Mouse (Mus musculus): ENCODE measurements around the gene Khdc4. TPM values are rescaled to one million over a fixed set of nuclear protein-coding genes. Genes with fewer than 3 reads are reported as not detected.

Gene Khdc4
- polyA plus RNA-seq, 1 experiment from 2014 or later: 92.2 TPM

GRCm38 (mm10) chr3:88746871-88747231 lies 61.2 kb downstream of the Khdc4 start:
- ATAC-seq (ENCODE audit: low FRiP score, low TSS enrichment): no peak
- Histone ChIP-seq H3K27ac (ENCODE audit: low read length) (no peak overlapping the region), H3K27me3 (ENCODE audit: insufficient read depth, low read length) (no peaks in the 10 kb centered on the region), H3K9me3 (ENCODE audit: low read length) (peaks cover 21% of the 10 kb centered on the region), H3K9ac (replicated peaks; ENCODE audit: low read length) (no peak overlapping the region), H3K4me1 (ENCODE audit: insufficient read depth, low read length) (no peaks in the 10 kb centered on the region), H3K4me3 (ENCODE audit: low read length) (no peak overlapping the region), H3K36me3 (ENCODE audit: insufficient read depth, low read length) (peaks cover 19% of the 10 kb centered on the region), H3K4me2 (replicated peaks; ENCODE audit: low read depth, low read length) (no peak overlapping the region)
- 88% methylated on average over 4 of the region's 4 CpGs for WGBS

DNA sequence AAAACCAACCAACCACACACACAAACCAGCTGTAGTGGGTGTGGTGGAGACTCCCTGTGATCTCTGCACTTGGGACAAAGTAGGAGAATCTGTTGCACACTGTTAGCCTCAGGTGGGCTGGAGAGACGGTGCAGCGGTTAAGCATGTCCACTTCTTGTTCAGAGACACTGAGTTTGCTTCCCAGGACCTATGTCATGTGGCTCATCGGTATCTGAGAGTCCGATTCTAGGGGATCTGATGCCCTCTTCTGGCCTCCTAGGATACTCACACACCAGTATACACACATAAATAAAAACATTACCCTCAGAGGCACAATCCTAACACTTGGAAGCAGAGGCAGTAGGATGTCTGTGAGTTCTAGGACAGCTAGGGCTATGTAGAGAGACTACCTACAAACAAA lies 68.7 kb downstream of the Khdc4 start:
- ATAC-seq (ENCODE audit: low FRiP score, low TSS enrichment): no peak
- no peaks in the 10 kb centered on the region for H3K9me3 ChIP-seq (ENCODE audit: low read length)
- no peak overlapping the region for H3K4me3 ChIP-seq (ENCODE audit: low read length)
- H3K36me3 ChIP-seq (ENCODE audit: insufficient read depth, low read length): 0 out of 2 replicates have a peak, but pooled peaks cover 2% of the 10 kb centered on the region
- no peak overlapping the region for H3K4me2 ChIP-seq (replicated peaks; ENCODE audit: low read depth, low read length)
- H3K27me3 ChIP-seq (ENCODE audit: insufficient read depth, low read length): no peaks in the 10 kb centered on the region
- WGBS: 70% methylated on average over 4 of the region's 4 CpGs
- H3K4me1 ChIP-seq (ENCODE audit: insufficient read depth, low read length): peaks cover 14% of the 10 kb centered on the region
- no peak overlapping the region for H3K9ac ChIP-seq (replicated peaks; ENCODE audit: low read length)
- no peak overlapping the region for H3K27ac ChIP-seq (ENCODE audit: low read length)

- H3K4me2 ChIP-seq (replicated peaks; ENCODE audit: low read depth, low read length): no peak overlapping the region
- no peak overlapping the region for H3K4me3 ChIP-seq (ENCODE audit: low read length)
- H3K4me1 ChIP-seq (ENCODE audit: insufficient read depth, low read length): peaks cover 14% of the 10 kb centered on the region
- no peak overlapping the region for H3K27ac ChIP-seq (ENCODE audit: low read length)
- WGBS: 56% methylated on average over 3 of the region's 3 CpGs
- no peak overlapping the region for H3K9ac ChIP-seq (replicated peaks; ENCODE audit: low read length)
- ATAC-seq (ENCODE audit: low FRiP score, low TSS enrichment): no peak
- no peaks in the 10 kb centered on the region for H3K9me3 ChIP-seq (ENCODE audit: low read length)
- H3K27me3 ChIP-seq (ENCODE audit: insufficient read depth, low read length): no peaks in the 10 kb centered on the region
- no peaks in the 10 kb centered on the region for H3K36me3 ChIP-seq (ENCODE audit: insufficient read depth, low read length)
These were observed 69.9 kb downstream of the Khdc4 start for GRCm38 (mm10) chr3:88755541-88755940.

DNA sequence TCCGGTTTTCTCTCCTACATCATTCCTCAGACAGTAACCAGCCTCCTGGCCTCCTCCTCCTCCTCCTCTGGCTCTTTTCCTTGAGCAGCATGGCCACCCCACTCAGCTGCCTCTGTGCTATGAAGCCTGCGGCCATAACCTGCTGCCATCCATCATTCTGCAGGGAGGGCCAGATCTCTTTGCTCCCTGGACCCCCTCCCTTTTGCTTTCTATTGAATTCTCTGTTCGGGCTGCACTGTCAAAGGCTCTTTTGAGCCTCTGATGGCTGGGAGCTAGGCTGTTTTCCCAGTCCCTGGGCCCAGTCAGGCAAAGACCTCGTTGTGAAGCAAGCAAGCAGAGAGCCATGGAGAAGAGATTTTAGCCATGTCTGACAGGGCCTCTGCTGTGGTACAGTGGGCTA lies 70.7 kb downstream of the Khdc4 start:
- H3K4me1 ChIP-seq (ENCODE audit: insufficient read depth, low read length): peaks cover 14% of the 10 kb centered on the region
- no peaks in the 10 kb centered on the region for H3K27me3 ChIP-seq (ENCODE audit: insufficient read depth, low read length)
- H3K9me3 ChIP-seq (ENCODE audit: low read length): no peaks in the 10 kb centered on the region
- ATAC-seq (ENCODE audit: low FRiP score, low TSS enrichment): no peak
- no peak overlapping the region for H3K4me2 ChIP-seq (replicated peaks; ENCODE audit: low read depth, low read length)
- no peaks in the 10 kb centered on the region for H3K36me3 ChIP-seq (ENCODE audit: insufficient read depth, low read length)
- no peak overlapping the region; the same call in 1 of the 2 replicates for H3K9ac ChIP-seq (replicated peaks; ENCODE audit: low read length)
- H3K4me3 ChIP-seq (ENCODE audit: low read length): no peak overlapping the region
- 32% methylated on average over 4 of the region's 4 CpGs for WGBS
- 0 out of 2 replicates have a peak overlapping the region, but pooled peaks have one; percentile 14 for H3K27ac ChIP-seq (ENCODE audit: low read length)

DNA sequence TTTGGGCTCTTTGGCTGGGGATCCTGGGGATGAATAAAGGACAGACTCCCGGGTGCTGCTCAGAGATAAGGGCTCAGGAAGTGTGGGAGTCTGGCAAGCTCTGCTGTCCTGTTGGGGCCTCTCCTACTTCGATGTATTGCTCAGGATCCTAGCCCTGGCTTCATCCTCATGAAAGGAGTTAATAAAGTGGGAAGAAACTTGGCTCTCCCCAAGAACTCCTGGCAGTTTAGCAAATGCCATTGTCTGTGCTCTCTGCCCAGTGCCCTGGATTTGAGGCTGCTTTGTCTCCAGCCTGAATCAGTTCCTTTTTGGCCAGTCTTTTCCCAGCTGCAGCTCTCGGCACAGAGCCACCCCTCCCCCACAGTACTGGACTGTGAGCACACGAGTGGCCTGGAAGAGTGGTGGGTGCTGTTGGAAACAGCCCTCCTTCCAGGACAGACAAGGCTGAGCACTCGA lies 72.5 kb downstream of the Khdc4 start:
- Histone ChIP-seq H3K27ac (ENCODE audit: low read length) (peak overlapping the region; percentile 69), H3K4me1 (ENCODE audit: insufficient read depth, low read length) (peaks cover 14% of the 10 kb centered on the region), H3K27me3 (ENCODE audit: insufficient read depth, low read length) (no peaks in the 10 kb centered on the region), H3K9me3 (ENCODE audit: low read length) (no peaks in the 10 kb centered on the region), H3K4me3 (ENCODE audit: low read length) (no peak overlapping the region), H3K9ac (replicated peaks; ENCODE audit: low read length) (peak overlapping the region; percentile 6; the same call in 1 of the 2 replicates), H3K36me3 (ENCODE audit: insufficient read depth, low read length) (no peaks in the 10 kb centered on the region), H3K4me2 (replicated peaks; ENCODE audit: low read depth, low read length) (no peak overlapping the region)
- WGBS: 14% methylated on average over 5 of the region's 5 CpGs
- ATAC-seq (ENCODE audit: low FRiP score, low TSS enrichment): peak; percentile 76

DNA sequence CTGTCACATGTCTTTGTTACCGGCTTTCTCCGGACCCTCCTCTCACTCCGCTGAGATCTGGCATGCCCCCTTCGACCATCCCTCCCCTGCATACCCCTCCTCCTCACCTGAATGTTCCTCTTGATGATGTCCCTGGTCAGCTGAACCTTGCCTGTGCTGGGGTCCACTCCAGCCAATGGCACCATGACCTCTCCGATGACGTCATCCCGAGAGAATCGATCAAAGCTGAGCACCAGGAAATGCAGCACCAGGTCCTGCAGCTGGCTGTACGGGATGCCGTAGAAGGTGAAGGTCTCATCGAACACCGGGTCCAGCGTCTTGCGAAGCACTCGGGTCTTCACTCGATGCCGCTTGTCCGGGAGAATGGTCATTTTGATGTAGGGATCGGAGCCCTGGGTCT lies 76.0 kb downstream of the Khdc4 start:
- 91% methylated on average over 19 of the region's 19 CpGs for WGBS
- H3K27ac ChIP-seq (ENCODE audit: low read length): no peak overlapping the region
- H3K4me3 ChIP-seq (ENCODE audit: low read length): no peak overlapping the region
- peaks cover 11% of the 10 kb centered on the region for H3K4me1 ChIP-seq (ENCODE audit: insufficient read depth, low read length)
- no peaks in the 10 kb centered on the region for H3K27me3 ChIP-seq (ENCODE audit: insufficient read depth, low read length)
- H3K9me3 ChIP-seq (ENCODE audit: low read length): no peaks in the 10 kb centered on the region
- no peak for ATAC-seq (ENCODE audit: low FRiP score, low TSS enrichment)
- H3K9ac ChIP-seq (replicated peaks; ENCODE audit: low read length): no peak overlapping the region
- H3K4me2 ChIP-seq (replicated peaks; ENCODE audit: low read depth, low read length): no peak overlapping the region
- H3K36me3 ChIP-seq (ENCODE audit: insufficient read depth, low read length): no peaks in the 10 kb centered on the region

GRCm38 (mm10) chr3:88762401-88762831 lies 76.8 kb downstream of the Khdc4 start:
- H3K27me3 ChIP-seq (ENCODE audit: insufficient read depth, low read length): no peaks in the 10 kb centered on the region
- no peaks in the 10 kb centered on the region for H3K9me3 ChIP-seq (ENCODE audit: low read length)
- H3K4me2 ChIP-seq (replicated peaks; ENCODE audit: low read depth, low read length): no peak overlapping the region
- no peak overlapping the region for H3K4me3 ChIP-seq (ENCODE audit: low read length)
- WGBS: 69% methylated on average over 6 of the region's 6 CpGs
- ATAC-seq (ENCODE audit: low FRiP score, low TSS enrichment): no peak
- peaks cover 11% of the 10 kb centered on the region for H3K4me1 ChIP-seq (ENCODE audit: insufficient read depth, low read length)
- H3K36me3 ChIP-seq (ENCODE audit: insufficient read depth, low read length): no peaks in the 10 kb centered on the region
- H3K9ac ChIP-seq (replicated peaks; ENCODE audit: low read length): no peak overlapping the region
- no peak overlapping the region for H3K27ac ChIP-seq (ENCODE audit: low read length)

Other genes with a start within 250 kb of the Khdc4 start
- gene Sema4a, start 224.6 kb upstream of the Khdc4 start, polyA plus RNA-seq (2015; fragmentation: Nextera tagmentation; extraction: Ambion mirVana): 19.6 and 25.3 TPM in 2 replicates
- 89.9 and 100 TPM in 2 replicates for gene Lmna, start 175.8 kb upstream of the Khdc4 start, polyA plus RNA-seq (2015; fragmentation: Nextera tagmentation; extraction: Ambion mirVana)
- gene Mex3a, start 153.4 kb upstream of the Khdc4 start, polyA plus RNA-seq (2015; fragmentation: Nextera tagmentation; extraction: Ambion mirVana): 18.6 and 20.7 TPM in 2 replicates
- 17.3 and 23.9 TPM in 2 replicates for gene Rab25, start 137.5 kb upstream of the Khdc4 start, polyA plus RNA-seq (2015; fragmentation: Nextera tagmentation; extraction: Ambion mirVana)
- gene Lamtor2, start 132.7 kb upstream of the Khdc4 start, polyA plus RNA-seq (2015; fragmentation: Nextera tagmentation; extraction: Ambion mirVana): 189 and 207 TPM in 2 replicates
- gene Ubqln4, start 132.0 kb upstream of the Khdc4 start, polyA plus RNA-seq (2015; fragmentation: Nextera tagmentation; extraction: Ambion mirVana): 52.7 and 57.8 TPM in 2 replicates
- 269 and 323 TPM in 2 replicates for gene Ssr2, start 109.9 kb upstream of the Khdc4 start, polyA plus RNA-seq (2015; fragmentation: Nextera tagmentation; extraction: Ambion mirVana)
- 103 and 119 TPM in 2 replicates for gene Arhgef2, start 79.8 kb upstream of the Khdc4 start, polyA plus RNA-seq (2015; fragmentation: Nextera tagmentation; extraction: Ambion mirVana)
- not detected in 2 replicates for gene Rxfp4, start 32.7 kb upstream of the Khdc4 start, polyA plus RNA-seq (2015; fragmentation: Nextera tagmentation; extraction: Ambion mirVana)
- gene Rit1, start 31.0 kb downstream of the Khdc4 start, polyA plus RNA-seq (2015; fragmentation: Nextera tagmentation; extraction: Ambion mirVana): 59.5 and 59.6 TPM in 2 replicates
- gene Syt11, start 89.4 kb downstream of the Khdc4 start, polyA plus RNA-seq (2015; fragmentation: Nextera tagmentation; extraction: Ambion mirVana): 12.6 and 13.7 TPM in 2 replicates
- gene Gon4l, start 149.4 kb downstream of the Khdc4 start, polyA plus RNA-seq (2015; fragmentation: Nextera tagmentation; extraction: Ambion mirVana): 11.3 and 12.7 TPM in 2 replicates
- 61.9 and 69.8 TPM in 2 replicates for gene Msto1, start 228.2 kb downstream of the Khdc4 start, polyA plus RNA-seq (2015; fragmentation: Nextera tagmentation; extraction: Ambion mirVana)